Mouse (Mus musculus): ENCODE data around the gene Olfr502. TPM values are rescaled to one million over a fixed set of nuclear protein-coding genes. Genes with fewer than 3 reads are reported as not detected.
"Not testable (repeated sequence)": the region's sequence is repeated elsewhere in the genome, so short reads cannot be mapped to it uniquely, and the experiment has no call there.

The Olfr502 gene
- not detected in 2 replicates for polyA plus RNA-seq (2016; fragmentation: Nextera tagmentation; extraction: Ambion mirVana)

- WGBS, result 86% methylated on average over 1 of the region's 1 CpGs
- DNase-seq (ENCODE audit: low spot score), result no peak
- Histone ChIP-seq H3K4me3 (no peak within 1 kb of the TSS), H3K4me1 (no peaks in the 10 kb centered on the region), H3K36me3 (no peaks in the 10 kb centered on the region), H3K27me3 (ENCODE audit: low read depth, poor library complexity, severe bottlenecking) (no peaks in the 10 kb centered on the region), H3K27ac (no peak within 1 kb of the TSS), H3K9me3 (replicated peaks) (no peaks in the 10 kb centered on the region)
Measured at GRCm38 (mm10) chr7:108524965-108525364, at the start of gene Olfr502. Olfr502 (minus strand) TSS chr7:108525065.

GRCm38 (mm10) chr7:108565693-108566092 is 40.8 kb upstream of the Olfr502 start, which contains the start of gene Olfr504:
Olfr504 (minus strand) TSS chr7:108565793.
- Histone ChIP-seq H3K4me3 (no peak within 1 kb of the TSS), H3K9me3 (replicated peaks) (no peaks in the 10 kb centered on the region), H3K27me3 (ENCODE audit: low read depth, poor library complexity, severe bottlenecking) (no peaks in the 10 kb centered on the region), H3K36me3 (no peaks in the 10 kb centered on the region), H3K27ac (no peak within 1 kb of the TSS), H3K4me1 (no peaks in the 10 kb centered on the region)
- no peak for DNase-seq (ENCODE audit: low spot score)
- 83% methylated on average over 1 of the region's 1 CpGs for WGBS

- not testable (repeated sequence) for H3K36me3 ChIP-seq; H3K4me3 ChIP-seq; H3K4me1 ChIP-seq; DNase-seq (ENCODE audit: low spot score); H3K9me3 ChIP-seq (replicated peaks); H3K27me3 ChIP-seq (ENCODE audit: low read depth, poor library complexity, severe bottlenecking); H3K27ac ChIP-seq
- 59% methylated on average over 1 of the region's 1 CpGs for WGBS
Measured at GRCm38 (mm10) chr7:108544227-108544626, 19.4 kb upstream of the Olfr502 start, which contains the start of gene Olfr503. Olfr503 (plus strand) TSS chr7:108544527.

- DNase-seq (ENCODE audit: low spot score), result no peak
- H3K36me3 ChIP-seq, result no peaks in the 10 kb centered on the region
- H3K9me3 ChIP-seq (replicated peaks), result no peaks in the 10 kb centered on the region
- H3K4me1 ChIP-seq, result no peaks in the 10 kb centered on the region
- no peak overlapping the region for H3K27ac ChIP-seq
- H3K4me3 ChIP-seq, result no peak overlapping the region
- H3K27me3 ChIP-seq (ENCODE audit: low read depth, poor library complexity, severe bottlenecking), result no peaks in the 10 kb centered on the region
- 90% methylated on average over 13 of the region's 13 CpGs for WGBS
Measured at GRCm38 (mm10) chr7:108542416-108542815, 17.6 kb upstream of the Olfr502 start.

Other genes with a start within 250 kb of the Olfr502 start
- not detected in 2 replicates for gene Olfr490, start 236.1 kb downstream of the Olfr502 start, polyA plus RNA-seq (2016; fragmentation: Nextera tagmentation; extraction: Ambion mirVana)
- not detected in 2 replicates for gene Olfr491, start 211.6 kb downstream of the Olfr502 start, polyA plus RNA-seq (2016; fragmentation: Nextera tagmentation; extraction: Ambion mirVana)
- not detected in 2 replicates for gene Olfr492, start 201.4 kb downstream of the Olfr502 start, polyA plus RNA-seq (2016; fragmentation: Nextera tagmentation; extraction: Ambion mirVana)
- gene Olfr493, start 178.1 kb downstream of the Olfr502 start, polyA plus RNA-seq (2016; fragmentation: Nextera tagmentation; extraction: Ambion mirVana), result not detected in 2 replicates
- gene Olfr494, start 159.7 kb downstream of the Olfr502 start, polyA plus RNA-seq (2016; fragmentation: Nextera tagmentation; extraction: Ambion mirVana), result not detected in 2 replicates
- not detected in 2 replicates for gene Olfr495, start 131.9 kb downstream of the Olfr502 start, polyA plus RNA-seq (2016; fragmentation: Nextera tagmentation; extraction: Ambion mirVana)
- not detected in 2 replicates for gene Olfr497, start 104.6 kb downstream of the Olfr502 start, polyA plus RNA-seq (2016; fragmentation: Nextera tagmentation; extraction: Ambion mirVana)
- not detected in 2 replicates for gene Olfr498, start 59.7 kb downstream of the Olfr502 start, polyA plus RNA-seq (2016; fragmentation: Nextera tagmentation; extraction: Ambion mirVana)
- gene Olfr503, start 19.5 kb upstream of the Olfr502 start, polyA plus RNA-seq (2016; fragmentation: Nextera tagmentation; extraction: Ambion mirVana), result not detected in 2 replicates
- gene Olfr504, start 40.7 kb upstream of the Olfr502 start, polyA plus RNA-seq (2016; fragmentation: Nextera tagmentation; extraction: Ambion mirVana), result not detected in 2 replicates
- gene Olfr506, start 85.7 kb upstream of the Olfr502 start, polyA plus RNA-seq (2016; fragmentation: Nextera tagmentation; extraction: Ambion mirVana), result not detected in 2 replicates
- gene Olfr507, start 96.7 kb upstream of the Olfr502 start, polyA plus RNA-seq (2016; fragmentation: Nextera tagmentation; extraction: Ambion mirVana), result not detected in 2 replicates
- gene Olfr508, start 104.9 kb upstream of the Olfr502 start, polyA plus RNA-seq (2016; fragmentation: Nextera tagmentation; extraction: Ambion mirVana), result not detected in 2 replicates
- gene Olfr509, start 126.8 kb upstream of the Olfr502 start, polyA plus RNA-seq (2016; fragmentation: Nextera tagmentation; extraction: Ambion mirVana), result not detected in 2 replicates
- not detected in 2 replicates for gene Olfr510, start 141.4 kb upstream of the Olfr502 start, polyA plus RNA-seq (2016; fragmentation: Nextera tagmentation; extraction: Ambion mirVana)
- not detected in 2 replicates for gene Olfr512, start 188.3 kb upstream of the Olfr502 start, polyA plus RNA-seq (2016; fragmentation: Nextera tagmentation; extraction: Ambion mirVana)
- not detected in 2 replicates for gene Olfr513, start 225.9 kb upstream of the Olfr502 start, polyA plus RNA-seq (2016; fragmentation: Nextera tagmentation; extraction: Ambion mirVana)